Mouse (Mus musculus) forebrain, embryonic 14.5 days (tissue): ENCODE results near the gene Ctc1. TPM values are rescaled to one million over a fixed set of nuclear protein-coding genes. Genes with fewer than 3 reads are reported as not detected.

Experiments used
- ATAC-seq: fragments of 200-750 bp; cut with Nextera tagmentation; 2 replicates; pipeline ENCODE4 v1.8.0; 2017; ENCODE audit warnings: mild to moderate bottlenecking, moderate library complexity
- DNase-seq: peaks from one replicate; pipeline ENCODE4 v3.0.0-alpha.2; 2015; ENCODE audit warnings: low spot score
- H3K27ac ChIP-seq: fragments of 300-500 bp; sonication (generic); 2 replicates; pipeline ENCODE4 v1.5.1; 2014; ENCODE audit warnings: low read depth, mild to moderate bottlenecking, control low read depth, low read length, moderate library complexity
- H3K27me3 ChIP-seq: fragments of 300-500 bp; sonication (generic); replicated peaks from 2 replicates; pipeline ENCODE4 v1.6.1; 2014; ENCODE audit warnings: low read length, control low read depth, mixed read lengths; ENCODE audit not compliant: control insufficient read depth, insufficient read depth
- H3K36me3 ChIP-seq: fragments of 300-500 bp; sonication (generic); 2 replicates; pipeline ENCODE4 v1.6.1; 2014; ENCODE audit warnings: low read length, control low read depth; ENCODE audit not compliant: control insufficient read depth, insufficient read depth
- H3K4me1 ChIP-seq: fragments of 300-500 bp; sonication (generic); 2 replicates; pipeline ENCODE4 v1.6.1; 2014; ENCODE audit warnings: antibody characterized with exemption, low read length, control low read depth; ENCODE audit not compliant: control insufficient read depth, insufficient read depth
- H3K4me2 ChIP-seq: fragments of 300-500 bp; sonication (generic); 2 replicates; pipeline ENCODE4 v1.6.1; 2014; ENCODE audit warnings: mild to moderate bottlenecking, control low read depth, low read length
- H3K4me3 ChIP-seq: fragments of 300-500 bp; sonication (generic); 2 replicates; pipeline ENCODE4 v1.5.1; 2014; ENCODE audit warnings: low read depth, low read length, control low read depth
- H3K9ac ChIP-seq: fragments of 300-500 bp; sonication (generic); 2 replicates; pipeline ENCODE4 v1.6.1; 2014; ENCODE audit warnings: mild to moderate bottlenecking, low read length, control low read depth, moderate library complexity
- H3K9me3 ChIP-seq: fragments of 300-500 bp; sonication (generic); replicated peaks from 2 replicates; pipeline ENCODE4 v1.6.1; 2016; ENCODE audit warnings: low read length, control low read depth, mixed read lengths; ENCODE audit not compliant: control insufficient read depth
- WGBS: fragments of 180-500 bp; shearing (Covaris S2); extraction: QIAGEN DNeasy Blood & Tissue Kit; methylation state at CpG from one replicate; pipeline ENCODE4 v1.1.7; 2014; 5-methylcytosine and 5-hydroxymethylcytosine counted together
- polyA plus RNA-seq: library from polyadenylated mRNA; unstranded; fragments of >200 nt; fragmentation: Nextera tagmentation; extraction: Ambion mirVana; gene quantifications from 2 replicates; pipeline ENCODE4 v1.2.1, GENCODE M21; 2014

The Ctc1 gene
- polyA plus RNA-seq, 1 experiment from 2014 or later = 43.4 TPM

GRCm38 (mm10) chr11:69061255-69061912, 45.7 kb downstream of the Ctc1 start:
- DNase-seq = no peak

GRCm38 (mm10) chr11:69062194-69062760, 46.6 kb downstream of the Ctc1 start:
- Histone ChIP-seq H3K27ac (0 out of 2 replicates have a peak overlapping the region, but pooled peaks have one; percentile 7), H3K9me3 (no peaks in the 10 kb centered on the region), H3K9ac (no peak overlapping the region), H3K36me3 (no peaks in the 10 kb centered on the region), H3K4me3 (peak overlapping the region; percentile 54), H3K27me3 (no peaks in the 10 kb centered on the region), H3K4me1 (peaks cover 21% of the 10 kb centered on the region), H3K4me2 (peak overlapping the region; percentile 91)
- 1% methylated on average over 17 of the region's 17 CpGs for WGBS
- no peak for ATAC-seq
- DNase-seq = peak; percentile 78

More at GRCm38 (mm10) chr11:69061255-69061912, 45.7 kb downstream of the Ctc1 start:
- no peak for ATAC-seq
- H3K4me3 ChIP-seq = peak overlapping the region; percentile 87
- no peaks in the 10 kb centered on the region for H3K36me3 ChIP-seq
- peak overlapping the region; percentile 83 for H3K9ac ChIP-seq
- H3K9me3 ChIP-seq = no peaks in the 10 kb centered on the region
- peaks cover 18% of the 10 kb centered on the region for H3K4me1 ChIP-seq
- 10% methylated on average over 17 of the region's 17 CpGs for WGBS
- no peak overlapping the region for H3K27ac ChIP-seq
- peak overlapping the region; percentile 91 for H3K4me2 ChIP-seq
- no peaks in the 10 kb centered on the region for H3K27me3 ChIP-seq

GRCm38 (mm10) chr11:69062761-69063224, 47.1 kb downstream of the Ctc1 start:
- peak overlapping the region; percentile 52 for H3K27ac ChIP-seq
- DNase-seq (peak; percentile 96), ATAC-seq (peak; percentile 54)
- H3K27me3 ChIP-seq = no peaks in the 10 kb centered on the region
- WGBS = under 1% methylated on average over 19 of the region's 19 CpGs
- peak overlapping the region; percentile 65 for H3K4me2 ChIP-seq
- peaks cover 21% of the 10 kb centered on the region for H3K4me1 ChIP-seq
- no peak overlapping the region; the same call in 1 of the 2 replicates for H3K9ac ChIP-seq
- no peaks in the 10 kb centered on the region for H3K9me3 ChIP-seq
- no peaks in the 10 kb centered on the region for H3K36me3 ChIP-seq
- H3K4me3 ChIP-seq = peak overlapping the region; percentile 54

- Histone ChIP-seq H3K27ac (peak overlapping the region; percentile 63), H3K9me3 (no peaks in the 10 kb centered on the region), H3K4me3 (peak overlapping the region; percentile 54), H3K4me1 (peaks cover 19% of the 10 kb centered on the region), H3K36me3 (no peaks in the 10 kb centered on the region), H3K27me3 (no peaks in the 10 kb centered on the region), H3K4me2 (peak overlapping the region; percentile 65), H3K9ac (peak overlapping the region; percentile 77)
- under 1% methylated on average over 31 of the region's 31 CpGs for WGBS
- ATAC-seq (peak; percentile 35; the same call in 1 of the 2 replicates), DNase-seq (peak; percentile 79)
Measured at GRCm38 (mm10) chr11:69063413-69064201, 47.9 kb downstream of the Ctc1 start.

- DNase-seq = no peak
- H3K27me3 ChIP-seq = no peaks in the 10 kb centered on the region
- H3K9ac ChIP-seq = peak overlapping the region; percentile 77
- H3K36me3 ChIP-seq = no peaks in the 10 kb centered on the region
- peak overlapping the region; percentile 54 for H3K4me3 ChIP-seq
- no peak for ATAC-seq
- H3K4me1 ChIP-seq = peaks cover 19% of the 10 kb centered on the region
- 46% methylated on average over 9 of the region's 9 CpGs for WGBS
- no peaks in the 10 kb centered on the region for H3K9me3 ChIP-seq
- peak overlapping the region; percentile 65 for H3K4me2 ChIP-seq
- no peak overlapping the region for H3K27ac ChIP-seq
Measured at GRCm38 (mm10) chr11:69064259-69065133, 48.8 kb downstream of the Ctc1 start.

- ATAC-seq (no peak), DNase-seq (no peak)
- Histone ChIP-seq H3K4me1 (peaks cover 21% of the 10 kb centered on the region), H3K27ac (no peak overlapping the region), H3K9ac (no peak overlapping the region), H3K36me3 (no peaks in the 10 kb centered on the region), H3K27me3 (no peaks in the 10 kb centered on the region), H3K9me3 (no peaks in the 10 kb centered on the region), H3K4me3 (0 out of 2 replicates have a peak overlapping the region, but pooled peaks have one; percentile 35), H3K4me2 (peak overlapping the region; percentile 81)
- WGBS = 59% methylated on average over 3 of the region's 3 CpGs
Measured at GRCm38 (mm10) chr11:69065394-69065925, 49.7 kb downstream of the Ctc1 start.

- H3K4me2 ChIP-seq = peak overlapping the region; percentile 81
- H3K27me3 ChIP-seq = no peaks in the 10 kb centered on the region
- DNase-seq = peak; percentile 47
- H3K4me3 ChIP-seq = peak overlapping the region; percentile 35
- peaks cover 13% of the 10 kb centered on the region; the same call in 1 of the 2 replicates for H3K4me1 ChIP-seq
- under 1% methylated on average over 29 of the region's 29 CpGs for WGBS
- H3K27ac ChIP-seq = 0 out of 2 replicates have a peak overlapping the region, but pooled peaks have one; percentile 5
- peak overlapping the region; percentile 60 for H3K9ac ChIP-seq
- H3K9me3 ChIP-seq = no peaks in the 10 kb centered on the region
- no peaks in the 10 kb centered on the region for H3K36me3 ChIP-seq
- no peak for ATAC-seq
Measured at GRCm38 (mm10) chr11:69066163-69066861, 50.6 kb downstream of the Ctc1 start.
